Comparison of ENCODE assay signal across 21 mouse cellular contexts in genomic region chr13:81407881-81408460, GRCm38 (mm10).
"Had no signal": no experiment of that assay in that cellular context is flagged by ENCODE, and none has a peak within 500 bp of the region (broad histone marks: within the 10 kb centered on the region; RNA-seq: fewer than 3 reads in every experiment).

No protein-coding gene starts in this region.

- H3K27me3 ChIP-seq: limb, embryonic 12.5 days; limb, embryonic 15.5 days; midbrain, embryonic 13.5 days; neural tube, embryonic 12.5 days; neural tube, embryonic 15.5 days had no signal

- DNase-seq: kidney, adult 2 months; kidney, postnatal 25 days; left cerebral cortex, postnatal 4 days; liver, postnatal 0 days; lung, embryonic 14.5 days; right cerebral cortex, adult 18-20 months; right cerebral cortex, postnatal 14 days; right cerebral cortex, postnatal 4 days; thymus, adult 18-20 months; thymus, postnatal 36 days had no signal

- H3K4me3 ChIP-seq: limb, embryonic 12.5 days; limb, embryonic 15.5 days; midbrain, embryonic 13.5 days; neural tube, embryonic 12.5 days; neural tube, embryonic 15.5 days had no signal

- ATAC-seq: liver, postnatal 0 days; lung, postnatal 0 days; midbrain, embryonic 13.5 days had no signal

- H3K9ac ChIP-seq: limb, embryonic 12.5 days; limb, embryonic 15.5 days; liver, embryonic 14.5 days; liver, postnatal 0 days; lung, embryonic 14.5 days; midbrain, embryonic 13.5 days; neural tube, embryonic 12.5 days; neural tube, embryonic 15.5 days had no signal

- H3K4me2 ChIP-seq: limb, embryonic 12.5 days; limb, embryonic 15.5 days; liver, embryonic 11.5 days; lung, embryonic 14.5 days; midbrain, embryonic 13.5 days; neural tube, embryonic 12.5 days; neural tube, embryonic 15.5 days had no signal

- H3K27ac ChIP-seq: kidney, postnatal 0 days; limb, embryonic 12.5 days; limb, embryonic 15.5 days; liver, embryonic 14.5 days; macrophage; midbrain, embryonic 13.5 days; neural tube, embryonic 12.5 days; neural tube, embryonic 15.5 days; stomach, postnatal 0 days had no signal

- H3K4me1 ChIP-seq: limb, embryonic 12.5 days; limb, embryonic 15.5 days; midbrain, embryonic 13.5 days; neural tube, embryonic 12.5 days; neural tube, embryonic 15.5 days had no signal

- H3K9me3 ChIP-seq: limb, embryonic 12.5 days; limb, embryonic 15.5 days; midbrain, embryonic 13.5 days; neural tube, embryonic 12.5 days; neural tube, embryonic 15.5 days had no signal

- H3K36me3 ChIP-seq: limb, embryonic 12.5 days; limb, embryonic 15.5 days; midbrain, embryonic 13.5 days; neural tube, embryonic 15.5 days had no signal
